9 mouse cellular contexts compared by ENCODE assay signal in the genomic region with DNA sequence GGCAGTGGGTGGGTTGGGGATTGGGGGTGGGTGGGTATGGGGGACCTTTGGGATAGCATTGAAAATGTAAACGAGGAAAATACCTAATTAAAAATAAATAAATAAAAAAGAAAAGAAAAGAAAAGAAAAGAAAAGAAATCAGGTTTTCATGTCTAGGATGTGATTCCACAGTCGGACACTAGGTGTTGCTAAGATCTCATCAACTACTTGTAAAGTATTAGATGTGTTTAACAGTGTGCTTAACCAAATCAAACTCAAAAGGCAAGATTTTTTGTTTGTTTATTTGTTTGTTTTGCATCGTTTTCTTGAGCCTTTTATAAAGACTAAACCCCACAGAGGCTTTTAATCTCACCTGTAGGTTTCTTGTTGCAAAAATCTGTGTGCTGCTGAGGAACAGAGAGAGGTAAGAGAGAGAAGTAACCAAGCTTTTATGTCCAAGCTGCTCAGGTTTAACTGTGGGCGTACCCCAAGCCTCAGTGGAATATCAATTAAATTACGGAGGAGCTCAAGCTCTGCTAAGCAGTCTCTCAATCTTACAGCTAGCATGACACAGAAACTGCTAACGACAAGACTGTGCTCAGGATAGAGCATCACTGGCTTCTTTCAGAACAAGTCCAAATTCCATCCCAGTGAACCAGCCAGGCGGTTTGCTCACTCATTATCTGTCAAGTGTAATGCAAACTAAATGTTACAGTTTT. TPM values are rescaled to one million over a fixed set of nuclear protein-coding genes. Genes with fewer than 3 reads are reported as not detected.
DNase-seq lines count a peak whose midpoint lies in the region; ATAC-seq and TF ChIP-seq lines count a peak whose summit lies in the region.
"Had no signal": no experiment of that assay in that cellular context is flagged by ENCODE, and none has a peak within 500 bp of the region (broad histone marks: within the 10 kb centered on the region; RNA-seq: fewer than 3 reads in every experiment).

No protein-coding gene starts in this region.

- no peak overlapping the region for H3K4me3 ChIP-seq in lung, embryonic 14.5 days (ENCODE audit: low read depth, low read length)
- H3K4me3 ChIP-seq in lung, adult 2 months (replicated peaks; ENCODE audit: extremely low read depth, low read depth, low read length) = no peak overlapping the region
- no peak overlapping the region for H3K4me3 ChIP-seq in forebrain, embryonic 12.5 days (replicated peaks)
- H3K4me3 ChIP-seq: embryonic facial prominence, embryonic 15.5 days had no signal

- H3K27ac ChIP-seq in lung, embryonic 14.5 days (ENCODE audit: low read depth) = no peak overlapping the region
- no peak overlapping the region for H3K27ac ChIP-seq in forebrain, embryonic 12.5 days
- H3K27ac ChIP-seq: embryonic facial prominence, embryonic 15.5 days had no signal

- no peaks in the 10 kb centered on the region for H3K27me3 ChIP-seq in lung, embryonic 14.5 days (ENCODE audit: insufficient read depth, low read length)
- no peaks in the 10 kb centered on the region for H3K27me3 ChIP-seq in forebrain, embryonic 12.5 days
- H3K27me3 ChIP-seq: embryonic facial prominence, embryonic 15.5 days had no signal

- TF ChIP-seq POLR2A in lung, adult 2 months (IDR thresholded peaks at IDR 0.05; ENCODE audit: borderline replicate concordance, extremely low read depth, low read depth, low read length) = no peak

- no peak overlapping the region for H3K9ac ChIP-seq in lung, embryonic 14.5 days
- H3K9ac ChIP-seq in forebrain, embryonic 12.5 days = no peak overlapping the region
- H3K9ac ChIP-seq: embryonic facial prominence, embryonic 15.5 days had no signal

- no peaks in the 10 kb centered on the region for H3K36me3 ChIP-seq in lung, embryonic 14.5 days (ENCODE audit: insufficient read depth)
- no peaks in the 10 kb centered on the region for H3K36me3 ChIP-seq in forebrain, embryonic 12.5 days (replicated peaks)
- H3K36me3 ChIP-seq: embryonic facial prominence, embryonic 15.5 days had no signal

- no peak overlapping the region for H3K4me2 ChIP-seq in lung, embryonic 14.5 days
- H3K4me2 ChIP-seq in forebrain, embryonic 12.5 days = no peak overlapping the region
- H3K4me2 ChIP-seq: embryonic facial prominence, embryonic 15.5 days had no signal

- H3K9me3 ChIP-seq in lung, embryonic 14.5 days (ENCODE audit: low read depth, low read length) = no peaks in the 10 kb centered on the region
- H3K9me3 ChIP-seq in forebrain, embryonic 12.5 days = no peaks in the 10 kb centered on the region
- H3K9me3 ChIP-seq: embryonic facial prominence, embryonic 15.5 days had no signal

- TF ChIP-seq CTCF in lung, embryonic 14.5 days (IDR thresholded peaks at IDR 0.05; ENCODE audit: low read depth) = peak; percentile 63
- no peak for TF ChIP-seq CTCF in lung, adult 2 months (IDR thresholded peaks at IDR 0.05; ENCODE audit: insufficient read depth, low read length)

- no peaks in the 10 kb centered on the region for H3K4me1 ChIP-seq in lung, embryonic 14.5 days (ENCODE audit: insufficient read depth)
- no peaks in the 10 kb centered on the region for H3K4me1 ChIP-seq in lung, adult 2 months (ENCODE audit: control insufficient read depth, insufficient read depth, low read length)
- no peaks in the 10 kb centered on the region for H3K4me1 ChIP-seq in forebrain, embryonic 12.5 days
- H3K4me1 ChIP-seq: embryonic facial prominence, embryonic 15.5 days had no signal

- ATAC-seq in frontal cortex, adult (ENCODE audit: low TSS enrichment) = 0 out of 2 replicates have a peak, but pooled peaks have one; percentile 62
- no peak for ATAC-seq in lung, embryonic 14.5 days (ENCODE audit: insufficient read depth)
- peak; percentile 60; the same call in 1 of the 2 replicates for ATAC-seq in forebrain, embryonic 12.5 days (ENCODE audit: low FRiP score)
- no peak for ATAC-seq in CD4-positive, CD25-positive, alpha-beta regulatory T cell, adult 4 months

- 33% methylated on average over 7 of the region's 7 CpGs for WGBS in lung, embryonic 14.5 days
- WGBS in lung, adult 2 months = 41% methylated on average over 7 of the region's 7 CpGs
- WGBS in forebrain, embryonic 12.5 days = 40% methylated on average over 7 of the region's 7 CpGs

- no peak for DNase-seq in frontal cortex, postnatal 14 days (ENCODE audit: low spot score in 2 of 2)
- DNase-seq in lung, embryonic 14.5 days = peak; percentile 73
- no peak for DNase-seq in lung, adult 2 months
- DNase-seq in retina, embryonic 14.5 days (ENCODE audit: low spot score) = peak; percentile 49
- DNase-seq in adrenal gland, postnatal 14 days = no peak

RNA-seq across cellular contexts. Expression of gene Scn7a, which starts 35.3 kb away (rescaled TPM):
- 25.2 and 32.1 TPM in 2 replicates for polyA plus RNA-seq in lung, embryonic 14.5 days (2014; fragmentation: Nextera tagmentation; extraction: Ambion mirVana)
- polyA plus RNA-seq in lung, adult 2 months (2012; rRNA removed) = 28.4 and 62.1 TPM in 2 replicates
- polyA plus RNA-seq in forebrain, embryonic 12.5 days (2016; fragmentation: Nextera tagmentation; extraction: Ambion mirVana) = not detected in 2 replicates
- total RNA-seq in adrenal gland, postnatal 14 days (2021) = 7.6 and 9.7 TPM in 2 replicates
- not detected for polyA plus RNA-seq in CD4-positive, CD25-positive, alpha-beta regulatory T cell, adult 4 months (2017; shearing (Covaris generic))

Comparison
In these comparisons a context has a peak if more than half of its experiments do, and no peak if none do; other contexts are left out.
1. DNase-seq: peak in lung, embryonic 14.5 days (single experiment) and retina, embryonic 14.5 days (single experiment); none in frontal cortex, postnatal 14 days (0 of 2), lung, adult 2 months (single experiment) and adrenal gland, postnatal 14 days (single experiment).
2. ATAC-seq: peak in frontal cortex, adult (single experiment) and forebrain, embryonic 12.5 days (single experiment); none in lung, embryonic 14.5 days (single experiment) and CD4-positive, CD25-positive, alpha-beta regulatory T cell, adult 4 months (single experiment).
3. RNA of gene Scn7a, which starts 35.3 kb away (polyA plus RNA-seq): 28.4 to 62.1 TPM in lung, adult 2 months and 25.2 to 32.1 TPM in lung, embryonic 14.5 days; not detected in forebrain, embryonic 12.5 days and not detected in CD4-positive, CD25-positive, alpha-beta regulatory T cell, adult 4 months; every median in the first group is over 10 times any median in the second.